Mouse (Mus musculus) megakaryocyte, embryonic 14.5 days (primary cell): ENCODE results near the gene Bcl2l13.

ENCODE experiments used
- FLI1 ChIP-seq: IDR thresholded peaks from 2 replicates; pipeline ENCODE4 v1.6.1; 2012; ENCODE audit warnings: low read length, inconsistent platforms, mixed read lengths
- GATA1 ChIP-seq: IDR thresholded peaks from 3 replicates; pipeline ENCODE4 v1.6.1; 2012; ENCODE audit warnings: mixed read lengths, low read length, inconsistent platforms, borderline replicate concordance

GRCm38 (mm10) chr6:120834766-120835321, 1.2 kb upstream of the Bcl2l13 start:
- no peak for TF ChIP-seq GATA1
- no peak for TF ChIP-seq FLI1
